Mouse (Mus musculus): ENCODE data around the gene Glrp1. TPM values are rescaled to one million over a fixed set of nuclear protein-coding genes. Genes with fewer than 3 reads are reported as not detected.

The Glrp1 gene
- polyA plus RNA-seq, 1 experiment, result 5.0 TPM

GRCm38 (mm10) chr1:88506412-88506811, 3.5 kb downstream of the Glrp1 start:
- Histone ChIP-seq H3K79me2 (ENCODE audit: control insufficient read depth, insufficient read depth) (no peaks in the 10 kb centered on the region), H3K36me3 (ENCODE audit: control insufficient read depth, insufficient read depth) (no peaks in the 10 kb centered on the region), H3K4me2 (ENCODE audit: low read depth) (no peak overlapping the region), H3K4me3 (no peak overlapping the region), H3ac (ENCODE audit: control insufficient read depth, insufficient read length) (no peak overlapping the region), H3K27me3 (ENCODE audit: control insufficient read depth, insufficient read depth, insufficient read length) (no peaks in the 10 kb centered on the region)
- TF ChIP-seq TCF12 (IDR thresholded peaks at IDR 0.05; ENCODE audit: insufficient read depth, poor library complexity, severe bottlenecking) (no peak), MYOG (IDR thresholded peaks at IDR 0.05; ENCODE audit: control insufficient read depth in 1 of 3, insufficient read depth in 1 of 3, insufficient read length in 2 of 3, low read depth in 2 of 3) (no peak)

- no peak overlapping the region for H3ac ChIP-seq (ENCODE audit: control insufficient read depth, insufficient read length)
These were observed 4.2 kb downstream of the Glrp1 start for GRCm38 (mm10) chr1:88505697-88506096.

DNA sequence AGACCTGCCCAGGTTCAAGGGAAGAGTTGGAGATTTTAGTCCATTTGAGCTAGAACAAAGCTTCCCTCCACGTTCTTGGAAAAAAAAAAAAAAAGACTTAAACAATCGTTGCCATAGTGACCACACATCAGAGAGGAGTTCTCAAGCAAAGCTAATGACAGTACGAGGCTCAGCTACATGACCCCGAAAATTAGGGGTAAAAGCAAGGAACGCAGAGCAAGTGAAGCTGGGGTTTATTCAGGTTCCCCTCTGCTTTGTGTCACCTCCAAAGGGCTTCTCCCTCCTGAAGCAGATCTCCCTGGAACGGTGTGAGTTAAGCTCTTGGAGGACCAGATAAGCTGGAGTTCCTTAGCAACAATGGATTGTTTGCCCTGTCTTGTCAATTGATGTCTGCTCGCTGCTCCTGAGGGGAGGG, 5.3 kb downstream of the Glrp1 start:
- TF ChIP-seq USF1 (IDR thresholded peaks at IDR 0.05; ENCODE audit: low read depth) (no peak), E2F4 (IDR thresholded peaks at IDR 0.05; ENCODE audit: insufficient read depth) (no peak), REST (IDR thresholded peaks at IDR 0.05; ENCODE audit: insufficient read depth, insufficient read length) (no peak), MYOG (IDR thresholded peaks at IDR 0.05; ENCODE audit: control insufficient read depth in 1 of 3, insufficient read depth in 1 of 3, insufficient read length in 2 of 3, low read depth in 2 of 3) (no peak), MAX (IDR thresholded peaks at IDR 0.05; ENCODE audit: low read depth) (no peak), TCF3 (IDR thresholded peaks at IDR 0.05; ENCODE audit: insufficient read length, low read depth) (no peak), CEBPB (IDR thresholded peaks at IDR 0.05; ENCODE audit: insufficient read depth, poor library complexity, severe bottlenecking) (no peak), POLR2A (IDR thresholded peaks at IDR 0.05; ENCODE audit: insufficient read length, low read depth) (no peak), SRF (IDR thresholded peaks at IDR 0.05; ENCODE audit: control insufficient read depth, insufficient read length, low read depth) (no peak), MYOD1 (IDR thresholded peaks at IDR 0.05; ENCODE audit: control insufficient read depth in 1 of 3, insufficient read length in 2 of 3, low read depth in 2 of 3) (no peak), TCF12 (IDR thresholded peaks at IDR 0.05; ENCODE audit: insufficient read depth, poor library complexity, severe bottlenecking) (no peak), POLR2AphosphoS2 (IDR thresholded peaks at IDR 0.05; ENCODE audit: insufficient read length, low read depth) (no peak)
- H3K4me2 ChIP-seq (ENCODE audit: low read depth), result no peak overlapping the region
- H3K27me3 ChIP-seq (ENCODE audit: control insufficient read depth, insufficient read depth, insufficient read length), result no peaks in the 10 kb centered on the region
- no peak overlapping the region for H3ac ChIP-seq (ENCODE audit: control insufficient read depth, insufficient read length)
- H3K79me2 ChIP-seq (ENCODE audit: control insufficient read depth, insufficient read depth), result no peaks in the 10 kb centered on the region
- no peak overlapping the region for H3K4me3 ChIP-seq
- no peaks in the 10 kb centered on the region for H3K36me3 ChIP-seq (ENCODE audit: control insufficient read depth, insufficient read depth)

More at GRCm38 (mm10) chr1:88505697-88506096, 4.2 kb downstream of the Glrp1 start:
- H3K4me2 ChIP-seq (ENCODE audit: low read depth), result no peak overlapping the region
- H3K36me3 ChIP-seq (ENCODE audit: control insufficient read depth, insufficient read depth), result no peaks in the 10 kb centered on the region
- no peak overlapping the region for H3K4me3 ChIP-seq
- H3K79me2 ChIP-seq (ENCODE audit: control insufficient read depth, insufficient read depth), result no peaks in the 10 kb centered on the region
- TF ChIP-seq MAX (IDR thresholded peaks at IDR 0.05; ENCODE audit: low read depth), result no peak
- TF ChIP-seq TCF3 (IDR thresholded peaks at IDR 0.05; ENCODE audit: insufficient read length, low read depth), result no peak
- TF ChIP-seq POLR2A (IDR thresholded peaks at IDR 0.05; ENCODE audit: insufficient read length, low read depth), result no peak
- no peak for TF ChIP-seq SRF (IDR thresholded peaks at IDR 0.05; ENCODE audit: control insufficient read depth, insufficient read length, low read depth)
- TF ChIP-seq MYOD1 (IDR thresholded peaks at IDR 0.05; ENCODE audit: control insufficient read depth in 1 of 3, insufficient read length in 2 of 3, low read depth in 2 of 3), result no peak
- TF ChIP-seq TCF12 (IDR thresholded peaks at IDR 0.05; ENCODE audit: insufficient read depth, poor library complexity, severe bottlenecking), result no peak
- no peak for TF ChIP-seq REST (IDR thresholded peaks at IDR 0.05; ENCODE audit: insufficient read depth, insufficient read length)
- no peak for TF ChIP-seq POLR2AphosphoS2 (IDR thresholded peaks at IDR 0.05; ENCODE audit: insufficient read length, low read depth)
- no peak for TF ChIP-seq MYOG (IDR thresholded peaks at IDR 0.05; ENCODE audit: control insufficient read depth in 1 of 3, insufficient read depth in 1 of 3, insufficient read length in 2 of 3, low read depth in 2 of 3)
- TF ChIP-seq CEBPB (IDR thresholded peaks at IDR 0.05; ENCODE audit: insufficient read depth, poor library complexity, severe bottlenecking), result no peak
- TF ChIP-seq E2F4 (IDR thresholded peaks at IDR 0.05; ENCODE audit: insufficient read depth), result no peak
- TF ChIP-seq USF1 (IDR thresholded peaks at IDR 0.05; ENCODE audit: low read depth), result no peak
- no peaks in the 10 kb centered on the region for H3K27me3 ChIP-seq (ENCODE audit: control insufficient read depth, insufficient read depth, insufficient read length)

GRCm38 (mm10) chr1:88502822-88503221, 7.0 kb downstream of the Glrp1 start:
- Histone ChIP-seq H3K27me3 (ENCODE audit: control insufficient read depth, insufficient read depth, insufficient read length) (no peaks in the 10 kb centered on the region), H3K36me3 (ENCODE audit: control insufficient read depth, insufficient read depth) (no peaks in the 10 kb centered on the region), H3K79me2 (ENCODE audit: control insufficient read depth, insufficient read depth) (no peaks in the 10 kb centered on the region), H3K4me2 (ENCODE audit: low read depth) (no peak overlapping the region), H3K4me3 (no peak overlapping the region), H3ac (ENCODE audit: control insufficient read depth, insufficient read length) (no peak overlapping the region)
- no peak for TF ChIP-seq MYOG (IDR thresholded peaks at IDR 0.05; ENCODE audit: control insufficient read depth in 1 of 3, insufficient read depth in 1 of 3, insufficient read length in 2 of 3, low read depth in 2 of 3)
- no peak for TF ChIP-seq USF1 (IDR thresholded peaks at IDR 0.05; ENCODE audit: low read depth)
- no peak for TF ChIP-seq MYOD1 (IDR thresholded peaks at IDR 0.05; ENCODE audit: control insufficient read depth in 1 of 3, insufficient read length in 2 of 3, low read depth in 2 of 3)
- TF ChIP-seq POLR2AphosphoS2 (IDR thresholded peaks at IDR 0.05; ENCODE audit: insufficient read length, low read depth), result no peak
- TF ChIP-seq CEBPB (IDR thresholded peaks at IDR 0.05; ENCODE audit: insufficient read depth, poor library complexity, severe bottlenecking), result no peak

GRCm38 (mm10) chr1:88499230-88499737, 10.6 kb downstream of the Glrp1 start:
- Histone ChIP-seq H3ac (ENCODE audit: control insufficient read depth, insufficient read length) (no peak overlapping the region), H3K36me3 (ENCODE audit: control insufficient read depth, insufficient read depth) (no peaks in the 10 kb centered on the region), H3K79me2 (ENCODE audit: control insufficient read depth, insufficient read depth) (no peaks in the 10 kb centered on the region), H3K27me3 (ENCODE audit: control insufficient read depth, insufficient read depth, insufficient read length) (no peaks in the 10 kb centered on the region), H3K4me2 (ENCODE audit: low read depth) (no peak overlapping the region), H3K4me3 (no peak overlapping the region)
- TF ChIP-seq POLR2AphosphoS2 (IDR thresholded peaks at IDR 0.05; ENCODE audit: insufficient read length, low read depth) (peak; percentile 8), POLR2A (IDR thresholded peaks at IDR 0.05; ENCODE audit: insufficient read length, low read depth) (no peak), MYOD1 (IDR thresholded peaks at IDR 0.05; ENCODE audit: control insufficient read depth in 1 of 3, insufficient read length in 2 of 3, low read depth in 2 of 3) (no peak), MAX (IDR thresholded peaks at IDR 0.05; ENCODE audit: low read depth) (no peak), MYOG (IDR thresholded peaks at IDR 0.05; ENCODE audit: control insufficient read depth in 1 of 3, insufficient read depth in 1 of 3, insufficient read length in 2 of 3, low read depth in 2 of 3) (no peak), SRF (IDR thresholded peaks at IDR 0.05; ENCODE audit: control insufficient read depth, insufficient read length, low read depth) (no peak), USF1 (IDR thresholded peaks at IDR 0.05; ENCODE audit: low read depth) (no peak)
